Mouse (Mus musculus): ENCODE results near the gene 4930430A15Rik. TPM values are rescaled to one million over a fixed set of nuclear protein-coding genes. Genes with fewer than 3 reads are reported as not detected.

4930430A15Rik gene
- not detected in 2 replicates for polyA plus RNA-seq (2014; fragmentation: Nextera tagmentation; extraction: Ambion mirVana)

DNA sequence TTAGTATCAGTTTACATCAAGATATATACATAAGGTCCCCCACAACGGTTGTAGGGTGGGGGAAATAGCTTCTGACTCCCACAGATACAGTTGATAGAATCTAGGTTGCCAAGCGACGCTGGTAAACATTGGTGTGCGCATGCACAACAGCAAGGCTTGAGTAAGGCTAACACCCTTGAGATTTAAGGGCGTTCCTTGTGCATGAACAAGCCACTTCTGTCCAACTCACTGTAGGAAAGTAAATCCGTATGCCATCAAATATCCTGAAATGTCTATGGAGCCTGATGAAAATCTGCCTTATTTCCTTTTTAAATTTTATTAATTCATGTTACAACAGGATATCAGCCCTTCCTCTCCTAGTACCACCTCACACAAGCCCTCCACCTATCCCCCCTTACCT lies at the start of gene 4930430A15Rik:
Gene 4930430A15Rik, minus strand, starts transcription at position 101 of the 400 bp plus-strand sequence.
- Histone ChIP-seq H3K9me3 (ENCODE audit: control insufficient read depth, low read length) (no peaks in the 10 kb centered on the region), H3K27ac (ENCODE audit: low read depth, low read length) (no peak within 1 kb of the TSS), H3K4me3 (ENCODE audit: low read depth, low read length) (no peak within 1 kb of the TSS), H3K27me3 (ENCODE audit: control insufficient read depth, insufficient read depth, low read length) (no peaks in the 10 kb centered on the region), H3K4me2 (ENCODE audit: low read depth, low read length) (no peak within 1 kb of the TSS), H3K9ac (replicated peaks; ENCODE audit: low read depth, low read length) (no peak within 1 kb of the TSS), H3K36me3 (ENCODE audit: control insufficient read depth, insufficient read depth, low read length) (no peaks in the 10 kb centered on the region), H3K4me1 (ENCODE audit: control insufficient read depth, insufficient read depth, low read length) (no peaks in the 10 kb centered on the region)
- no peak for ATAC-seq (ENCODE audit: low read depth)
- 91% methylated on average over 6 of the region's 6 CpGs for WGBS

- WGBS: 83% methylated on average over 2 of the region's 2 CpGs
- no peaks in the 10 kb centered on the region for H3K9me3 ChIP-seq (ENCODE audit: control insufficient read depth, low read length)
- ATAC-seq (ENCODE audit: low read depth): no peak
These were observed 44.6 kb upstream of the 4930430A15Rik start, which contains the start of gene Olfr1277 for GRCm38 (mm10) chr2:111274006-111274405. TSS of gene Olfr1277 (minus strand) at chr2:111274106.

DNA sequence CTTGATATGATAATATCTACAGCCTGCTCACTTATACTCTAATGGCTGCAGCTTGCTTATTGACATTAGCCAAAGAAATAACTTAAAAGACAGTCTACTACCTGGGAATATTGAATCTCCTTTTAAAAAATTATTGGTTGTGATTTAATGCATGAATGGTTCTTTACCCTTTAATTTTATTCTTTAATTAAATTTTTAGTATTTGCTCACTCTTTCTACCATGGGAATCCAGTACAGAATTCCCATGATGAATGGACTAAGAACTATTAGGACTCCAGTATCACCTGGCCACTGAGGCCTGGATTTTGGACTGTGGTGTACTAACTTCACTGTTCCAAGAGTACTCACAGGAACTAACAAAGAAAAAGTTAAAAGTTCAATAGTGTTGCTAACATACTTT lies 24.8 kb upstream of the 4930430A15Rik start, which contains the start of gene Olfr1276:
Gene Olfr1276, plus strand, starts transcription at position 301 of the 400 bp plus-strand sequence.
- Histone ChIP-seq H3K27ac (ENCODE audit: low read depth, low read length) (no peak within 1 kb of the TSS), H3K27me3 (ENCODE audit: control insufficient read depth, insufficient read depth, low read length) (no peaks in the 10 kb centered on the region), H3K36me3 (ENCODE audit: control insufficient read depth, insufficient read depth, low read length) (no peaks in the 10 kb centered on the region), H3K4me1 (ENCODE audit: control insufficient read depth, insufficient read depth, low read length) (no peaks in the 10 kb centered on the region), H3K9ac (replicated peaks; ENCODE audit: low read depth, low read length) (no peak within 1 kb of the TSS), H3K4me2 (ENCODE audit: low read depth, low read length) (no peak within 1 kb of the TSS), H3K9me3 (ENCODE audit: control insufficient read depth, low read length) (no peaks in the 10 kb centered on the region), H3K4me3 (ENCODE audit: low read depth, low read length) (no peak within 1 kb of the TSS)
- no peak for ATAC-seq (ENCODE audit: low read depth)

More at GRCm38 (mm10) chr2:111274006-111274405, 44.6 kb upstream of the 4930430A15Rik start, which contains the start of gene Olfr1277:
- Histone ChIP-seq H3K27me3 (ENCODE audit: control insufficient read depth, insufficient read depth, low read length) (no peaks in the 10 kb centered on the region), H3K4me3 (ENCODE audit: low read depth, low read length) (no peak within 1 kb of the TSS), H3K36me3 (ENCODE audit: control insufficient read depth, insufficient read depth, low read length) (no peaks in the 10 kb centered on the region), H3K27ac (ENCODE audit: low read depth, low read length) (no peak within 1 kb of the TSS), H3K4me2 (ENCODE audit: low read depth, low read length) (no peak within 1 kb of the TSS), H3K4me1 (ENCODE audit: control insufficient read depth, insufficient read depth, low read length) (no peaks in the 10 kb centered on the region), H3K9ac (replicated peaks; ENCODE audit: low read depth, low read length) (no peak within 1 kb of the TSS)

- H3K4me1 ChIP-seq (ENCODE audit: control insufficient read depth, insufficient read depth, low read length): no peaks in the 10 kb centered on the region
- ATAC-seq (ENCODE audit: low read depth): no peak
These were observed 5.8 kb upstream of the 4930430A15Rik start, which contains the start of gene Olfr1275 for GRCm38 (mm10) chr2:111235186-111235585. TSS of gene Olfr1275 (minus strand) at chr2:111235286.

GRCm38 (mm10) chr2:111182068-111182467 lies 47.3 kb downstream of the 4930430A15Rik start:
- no peak for ATAC-seq (ENCODE audit: low read depth)
- no peaks in the 10 kb centered on the region for H3K4me1 ChIP-seq (ENCODE audit: control insufficient read depth, insufficient read depth, low read length)

More at GRCm38 (mm10) chr2:111235186-111235585, 5.8 kb upstream of the 4930430A15Rik start, which contains the start of gene Olfr1275:
- Histone ChIP-seq H3K9ac (replicated peaks; ENCODE audit: low read depth, low read length) (no peak within 1 kb of the TSS), H3K27me3 (ENCODE audit: control insufficient read depth, insufficient read depth, low read length) (no peaks in the 10 kb centered on the region), H3K4me3 (ENCODE audit: low read depth, low read length) (no peak within 1 kb of the TSS), H3K9me3 (ENCODE audit: control insufficient read depth, low read length) (no peaks in the 10 kb centered on the region), H3K27ac (ENCODE audit: low read depth, low read length) (no peak within 1 kb of the TSS), H3K4me2 (ENCODE audit: low read depth, low read length) (no peak within 1 kb of the TSS), H3K36me3 (ENCODE audit: control insufficient read depth, insufficient read depth, low read length) (no peaks in the 10 kb centered on the region)
- WGBS: 89% methylated on average over 1 of the region's 1 CpGs

DNA sequence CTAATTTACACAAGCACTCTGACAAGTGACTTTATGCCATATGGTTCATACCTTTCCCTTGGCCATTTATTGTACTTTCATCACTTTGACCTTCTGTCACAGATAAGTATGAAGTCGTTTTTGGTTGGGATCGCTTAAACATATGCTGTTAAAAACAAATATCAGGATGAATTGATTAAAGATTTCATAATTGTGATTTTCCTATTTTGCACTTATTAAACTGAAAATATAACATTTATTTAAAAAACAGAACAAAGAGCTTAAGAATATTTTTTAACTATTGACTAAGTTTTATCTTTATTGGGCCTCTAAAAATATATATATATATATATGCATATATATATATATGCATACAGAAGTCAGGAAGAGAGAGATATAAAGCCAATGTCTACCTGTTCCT lies 76.6 kb downstream of the 4930430A15Rik start, which contains the start of gene Gm15130:
Gene Gm15130, minus strand, starts transcription at position 101 of the 400 bp plus-strand sequence.
- Histone ChIP-seq H3K9me3 (ENCODE audit: control insufficient read depth, low read length) (no peaks in the 10 kb centered on the region), H3K4me1 (ENCODE audit: control insufficient read depth, insufficient read depth, low read length) (no peaks in the 10 kb centered on the region), H3K4me2 (ENCODE audit: low read depth, low read length) (no peak within 1 kb of the TSS), H3K27me3 (ENCODE audit: control insufficient read depth, insufficient read depth, low read length) (no peaks in the 10 kb centered on the region), H3K9ac (replicated peaks; ENCODE audit: low read depth, low read length) (no peak within 1 kb of the TSS), H3K27ac (ENCODE audit: low read depth, low read length) (no peak within 1 kb of the TSS), H3K4me3 (ENCODE audit: low read depth, low read length) (no peak within 1 kb of the TSS), H3K36me3 (ENCODE audit: control insufficient read depth, insufficient read depth, low read length) (no peaks in the 10 kb centered on the region)
- no peak for ATAC-seq (ENCODE audit: low read depth)
- 77% methylated on average over 2 of the region's 2 CpGs for WGBS

More at GRCm38 (mm10) chr2:111182068-111182467, 47.3 kb downstream of the 4930430A15Rik start:
- Histone ChIP-seq H3K4me3 (ENCODE audit: low read depth, low read length) (no peak overlapping the region), H3K9me3 (ENCODE audit: control insufficient read depth, low read length) (no peaks in the 10 kb centered on the region), H3K27me3 (ENCODE audit: control insufficient read depth, insufficient read depth, low read length) (no peaks in the 10 kb centered on the region), H3K9ac (replicated peaks; ENCODE audit: low read depth, low read length) (no peak overlapping the region), H3K27ac (ENCODE audit: low read depth, low read length) (no peak overlapping the region), H3K36me3 (ENCODE audit: control insufficient read depth, insufficient read depth, low read length) (no peaks in the 10 kb centered on the region), H3K4me2 (ENCODE audit: low read depth, low read length) (no peak overlapping the region)
- 95% methylated on average over 11 of the region's 11 CpGs for WGBS

DNA sequence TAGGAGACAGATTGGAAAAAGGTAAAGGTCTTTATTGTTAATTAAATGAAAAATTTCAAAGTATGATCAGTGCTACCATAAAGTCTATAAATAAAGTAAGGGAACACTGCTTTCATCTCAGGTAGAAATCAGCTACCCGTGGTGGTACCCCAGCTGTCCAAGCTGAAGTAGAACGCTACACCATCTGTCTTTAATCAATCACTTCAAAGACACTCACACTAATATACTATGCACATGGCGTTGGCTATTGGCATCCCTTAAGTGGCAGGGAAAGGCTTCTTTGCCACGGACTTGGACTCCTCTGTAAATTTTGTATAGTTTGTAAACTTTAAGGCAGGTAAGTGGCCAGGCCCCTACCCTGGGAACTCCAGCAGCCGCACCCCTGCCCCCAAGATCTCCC lies 93.7 kb downstream of the 4930430A15Rik start:
- no peak overlapping the region for H3K4me2 ChIP-seq (ENCODE audit: low read depth, low read length)
- H3K4me3 ChIP-seq (ENCODE audit: low read depth, low read length): no peak overlapping the region
- H3K27ac ChIP-seq (ENCODE audit: low read depth, low read length): no peak overlapping the region
- H3K9ac ChIP-seq (replicated peaks; ENCODE audit: low read depth, low read length): no peak overlapping the region
- H3K4me1 ChIP-seq (ENCODE audit: control insufficient read depth, insufficient read depth, low read length): no peaks in the 10 kb centered on the region
- no peaks in the 10 kb centered on the region for H3K9me3 ChIP-seq (ENCODE audit: control insufficient read depth, low read length)
- H3K27me3 ChIP-seq (ENCODE audit: control insufficient read depth, insufficient read depth, low read length): no peaks in the 10 kb centered on the region
- ATAC-seq (ENCODE audit: low read depth): no peak
- H3K36me3 ChIP-seq (ENCODE audit: control insufficient read depth, insufficient read depth, low read length): no peaks in the 10 kb centered on the region
- WGBS: 74% methylated on average over 5 of the region's 5 CpGs

Other genes starting within 250 kb of the 4930430A15Rik start
- not detected in 2 replicates for gene Gm13941, start 123.6 kb downstream of the 4930430A15Rik start, polyA plus RNA-seq (2014; fragmentation: Nextera tagmentation; extraction: Ambion mirVana)
- gene Gm15130, start 76.7 kb downstream of the 4930430A15Rik start, polyA plus RNA-seq (2014; fragmentation: Nextera tagmentation; extraction: Ambion mirVana): not detected in 2 replicates
- not detected in 2 replicates for gene Olfr1275, start 5.7 kb upstream of the 4930430A15Rik start, polyA plus RNA-seq (2014; fragmentation: Nextera tagmentation; extraction: Ambion mirVana)
- not detected in 2 replicates for gene Olfr1276, start 24.9 kb upstream of the 4930430A15Rik start, polyA plus RNA-seq (2014; fragmentation: Nextera tagmentation; extraction: Ambion mirVana)
- not detected in 2 replicates for gene Olfr1277, start 44.5 kb upstream of the 4930430A15Rik start, polyA plus RNA-seq (2014; fragmentation: Nextera tagmentation; extraction: Ambion mirVana)
- gene Olfr1278, start 60.5 kb upstream of the 4930430A15Rik start, polyA plus RNA-seq (2014; fragmentation: Nextera tagmentation; extraction: Ambion mirVana): not detected in 2 replicates
- not detected in 2 replicates for gene Olfr1279, start 71.0 kb upstream of the 4930430A15Rik start, polyA plus RNA-seq (2014; fragmentation: Nextera tagmentation; extraction: Ambion mirVana)
- gene Olfr1280, start 84.4 kb upstream of the 4930430A15Rik start, polyA plus RNA-seq (2014; fragmentation: Nextera tagmentation; extraction: Ambion mirVana): not detected in 2 replicates
- gene Olfr1281, start 96.9 kb upstream of the 4930430A15Rik start, polyA plus RNA-seq (2014; fragmentation: Nextera tagmentation; extraction: Ambion mirVana): not detected in 2 replicates
- gene Olfr1282, start 106.5 kb upstream of the 4930430A15Rik start, polyA plus RNA-seq (2014; fragmentation: Nextera tagmentation; extraction: Ambion mirVana): not detected in 2 replicates
- gene Olfr1283, start 137.2 kb upstream of the 4930430A15Rik start, polyA plus RNA-seq (2014; fragmentation: Nextera tagmentation; extraction: Ambion mirVana): not detected in 2 replicates
- gene Olfr1284, start 145.9 kb upstream of the 4930430A15Rik start, polyA plus RNA-seq (2014; fragmentation: Nextera tagmentation; extraction: Ambion mirVana): not detected in 2 replicates
- gene Olfr1286, start 193.5 kb upstream of the 4930430A15Rik start, polyA plus RNA-seq (2014; fragmentation: Nextera tagmentation; extraction: Ambion mirVana): not detected in 2 replicates
- gene Olfr1287, start 219.5 kb upstream of the 4930430A15Rik start, polyA plus RNA-seq (2014; fragmentation: Nextera tagmentation; extraction: Ambion mirVana): not detected in 2 replicates
- gene Olfr1288, start 244.5 kb upstream of the 4930430A15Rik start, polyA plus RNA-seq (2014; fragmentation: Nextera tagmentation; extraction: Ambion mirVana): not detected in 2 replicates